Mouse (Mus musculus) leukemia stem cell, adult 10-12 weeks (primary cell): ENCODE data around the gene Qars. TPM values are rescaled to one million over a fixed set of nuclear protein-coding genes. Genes with fewer than 3 reads are reported as not detected.

ENCODE experiments used
- polyA plus RNA-seq: library from polyadenylated mRNA; stranded (reverse); fragments of >175 nt; gene quantifications from 2 replicates; pipeline ENCODE4 v1.2.3, GENCODE M21; 2012; ENCODE audit warnings: low replicate concordance

Gene Qars
- polyA plus RNA-seq: 32.3 and 117 TPM in 2 replicates

GRCm38 (mm10) chr9:108507619-108508434, at the start of gene Qars:
Qars (plus strand) TSS chr9:108507706.

GRCm38 (mm10) chr9:108460319-108461178, 47.0 kb upstream of the Qars start, which contains the start of gene Ccdc71:
Ccdc71 (plus strand) TSS chr9:108460527.

GRCm38 (mm10) chr9:108461181-108461631, 46.3 kb upstream of the Qars start, which contains the start of gene Klhdc8b:
Klhdc8b (minus strand) TSS chr9:108461581.

GRCm38 (mm10) chr9:108479721-108480351, 27.7 kb upstream of the Qars start, which contains the start of gene Lamb2:
Lamb2 (plus strand) TSS chr9:108479736.

GRCm38 (mm10) chr9:108490559-108491285, 16.8 kb upstream of the Qars start, which contains the start of gene Usp19:
Usp19 (plus strand) TSS chr9:108490602.

GRCm38 (mm10) chr9:108516380-108517251, 9.1 kb downstream of the Qars start, which contains the start of gene Qrich1:
Qrich1 (plus strand) TSS chr9:108516806.

GRCm38 (mm10) chr9:108560227-108560841, 52.8 kb downstream of the Qars start, which contains the start of gene Impdh2:
Impdh2 (plus strand) TSS chr9:108560286.

Other genes with a start within 250 kb of the Qars start
- 10.5 and 13.6 TPM in 2 replicates for gene Dag1, start 243.7 kb upstream of the Qars start, polyA plus RNA-seq
- gene Nicn1, start 217.3 kb upstream of the Qars start, polyA plus RNA-seq: 0.14 TPM in 2 replicates
- gene Amt, start 210.9 kb upstream of the Qars start, polyA plus RNA-seq: not detected in 2 replicates
- gene Rhoa, start 201.6 kb upstream of the Qars start, polyA plus RNA-seq: 53.2 and 101 TPM in 2 replicates
- gene Tcta, start 201.5 kb upstream of the Qars start, polyA plus RNA-seq: 1.6 and 3.6 TPM in 2 replicates
- 197 and 287 TPM in 2 replicates for gene Gpx1, start 168.8 kb upstream of the Qars start, polyA plus RNA-seq
- 10.2 and 101 TPM in 2 replicates for gene Usp4, start 159.9 kb upstream of the Qars start, polyA plus RNA-seq
- 4.5 and 5.6 TPM in 2 replicates for gene 1700102P08Rik, start 114.9 kb upstream of the Qars start, polyA plus RNA-seq
- 0.08 TPM in 1 of 2 replicates, not detected in the other for gene Ccdc36, start 79.2 kb upstream of the Qars start, polyA plus RNA-seq
- not detected in 2 replicates for gene BC048562, start 71.2 kb upstream of the Qars start, polyA plus RNA-seq
- gene Ccdc71, start 47.2 kb upstream of the Qars start, polyA plus RNA-seq: 9.8 and 21.0 TPM in 2 replicates
- gene Klhdc8b, start 46.1 kb upstream of the Qars start, polyA plus RNA-seq: 52.5 and 54.2 TPM in 2 replicates
- 1.3 and 3.0 TPM in 2 replicates for gene Lamb2, start 28.0 kb upstream of the Qars start, polyA plus RNA-seq
- gene Usp19, start 17.1 kb upstream of the Qars start, polyA plus RNA-seq: 106 and 149 TPM in 2 replicates
- 36.4 and 112 TPM in 2 replicates for gene Qrich1, start 9.1 kb downstream of the Qars start, polyA plus RNA-seq
- gene Impdh2, start 52.6 kb downstream of the Qars start, polyA plus RNA-seq: 46.8 and 263 TPM in 2 replicates
- gene Ndufaf3, start 59.7 kb downstream of the Qars start, polyA plus RNA-seq: 5.1 and 19.2 TPM in 2 replicates
- 182 and 245 TPM in 2 replicates for gene Dalrd3, start 62.2 kb downstream of the Qars start, polyA plus RNA-seq
- gene Wdr6, start 71.0 kb downstream of the Qars start, polyA plus RNA-seq: 5.5 and 18.8 TPM in 2 replicates
- 1.8 and 2.9 TPM in 2 replicates for gene P4htm, start 90.0 kb downstream of the Qars start, polyA plus RNA-seq
- 99.5 and 180 TPM in 2 replicates for gene Arih2, start 141.7 kb downstream of the Qars start, polyA plus RNA-seq
- gene Slc25a20, start 154.4 kb downstream of the Qars start, polyA plus RNA-seq: 1.6 and 2.5 TPM in 2 replicates
- 15.9 and 24.3 TPM in 2 replicates for gene Prkar2a, start 181.6 kb downstream of the Qars start, polyA plus RNA-seq